Mouse (Mus musculus) spleen, adult 2 months (tissue): ENCODE results near the gene Vps4a. TPM values are rescaled to one million over a fixed set of nuclear protein-coding genes. Genes with fewer than 3 reads are reported as not detected.

ENCODE experiments used
- DNase-seq, 2 experiments: peaks; one replicate each; pipeline versions ENCODE4 v3.0.0 to v3.0.0-alpha.2; 2012 to 2021; ENCODE audit warnings: low spot score in 2 of 2, low read depth in 1 of 2
- H3K27ac ChIP-seq: fragments of 200-500 bp; 2 replicates; pipeline ENCODE4 v1.5.1; 2012; ENCODE audit warnings: low read length, inconsistent platforms; ENCODE audit not compliant: insufficient read depth
- H3K27me3 ChIP-seq: fragments of 200-500 bp; 2 replicates; pipeline ENCODE4 v1.6.1; 2012; ENCODE audit warnings: mild to moderate bottlenecking, moderate library complexity, low read length, inconsistent platforms; ENCODE audit not compliant: control insufficient read depth, insufficient read depth
- H3K36me3 ChIP-seq: fragments of 200-500 bp; 2 replicates; pipeline ENCODE4 v1.6.1; 2012; ENCODE audit warnings: mild to moderate bottlenecking, low read length, inconsistent platforms; ENCODE audit not compliant: control insufficient read depth, insufficient read depth
- H3K4me1 ChIP-seq: fragments of 200-500 bp; 2 replicates; pipeline ENCODE4 v1.6.1; 2011; ENCODE audit warnings: inconsistent platforms; ENCODE audit not compliant: control insufficient read depth, insufficient read depth, insufficient read length
- H3K4me3 ChIP-seq: fragments of 200-500 bp; 2 replicates; pipeline ENCODE4 v1.5.1; 2011; ENCODE audit warnings: mild to moderate bottlenecking, inconsistent platforms; ENCODE audit not compliant: insufficient read depth, insufficient read length; ENCODE audit errors: extremely low read depth
- CTCF ChIP-seq: fragments of 200-500 bp; IDR thresholded peaks from 2 replicates; pipeline ENCODE4 v1.5.1; 2011; ENCODE audit warnings: mild to moderate bottlenecking, inconsistent platforms; ENCODE audit not compliant: insufficient read depth, insufficient read length, insufficient replicate concordance; ENCODE audit errors: extremely low read depth
- POLR2A ChIP-seq: fragments of 200-500 bp; IDR thresholded peaks from 2 replicates; pipeline ENCODE4 v1.6.1; 2011; ENCODE audit warnings: low read depth, low read length, inconsistent platforms
- WGBS: fragments of 180-500 bp; shearing (Covaris S2); methylation state at CpG from one replicate; pipeline ENCODE4 v1.1.7; 2018; 5-methylcytosine and 5-hydroxymethylcytosine counted together
- polyA plus RNA-seq: library from polyadenylated mRNA; depleted of rRNA; stranded (reverse); fragments of >200 nt; gene quantifications from 2 replicates; pipeline ENCODE4 v1.2.3, GENCODE M21; 2012

Vps4a gene
- polyA plus RNA-seq, 1 experiment = 13.9 TPM

DNA sequence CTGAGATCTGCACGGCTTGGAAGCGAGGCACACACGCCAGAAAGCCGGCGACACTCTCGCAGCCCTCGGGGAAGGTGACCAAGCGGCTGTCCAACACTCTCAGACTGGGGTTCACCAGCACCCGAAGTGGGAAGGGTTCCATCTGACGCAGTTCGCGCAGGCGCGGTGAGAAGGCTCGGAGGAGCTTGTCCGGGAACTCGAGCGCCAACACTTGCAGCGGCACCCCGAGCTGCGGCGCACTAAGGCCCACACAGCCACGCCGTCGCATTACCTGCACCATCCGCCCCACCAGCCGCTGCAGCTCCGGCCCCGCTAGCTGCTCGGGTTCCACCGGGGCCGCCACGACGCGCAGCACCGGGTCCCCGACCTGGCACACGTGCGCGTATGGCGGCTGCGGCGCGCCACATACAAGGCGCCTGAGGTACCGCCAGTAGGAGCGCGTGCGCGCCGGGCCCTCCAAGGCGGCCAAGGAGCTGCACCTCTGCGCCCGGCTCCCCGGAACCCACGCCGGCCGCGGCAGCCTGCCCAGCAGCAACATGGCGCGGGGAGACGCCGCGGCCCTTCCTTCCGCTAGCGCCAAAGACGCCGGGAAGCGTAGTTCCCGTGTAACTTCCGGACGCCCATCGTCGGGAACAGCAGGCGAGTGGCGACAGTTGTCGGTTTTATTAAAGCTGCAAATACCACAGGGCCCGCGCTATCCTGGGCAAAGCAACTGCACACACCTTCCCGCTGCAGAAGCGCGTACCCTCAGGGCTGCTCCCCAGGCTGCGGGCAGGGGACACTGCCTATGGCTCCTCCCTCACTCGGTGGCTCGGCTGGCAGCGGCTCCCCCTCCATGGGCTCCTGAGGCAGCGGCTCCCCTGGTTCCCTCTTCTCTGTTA, 17.3 kb downstream of the Vps4a start, which contains the start of gene Pdf:
TSS of gene Pdf (minus strand) at position 554 of the 881 bp plus-strand sequence.
- Histone ChIP-seq H3K4me3 (peak within 1 kb of the TSS; percentile 66), H3K36me3 (peaks cover 47% of the 10 kb centered on the region), H3K27me3 (no peaks in the 10 kb centered on the region), H3K4me1 (peaks cover 4% of the 10 kb centered on the region; the same call in 1 of the 2 replicates), H3K27ac (peak within 1 kb of the TSS; percentile 84)
- peak in 1 of 2 experiments; percentile 78 for DNase-seq
- peak; percentile 29; the same call in 1 of the 2 replicates for TF ChIP-seq POLR2A
- TF ChIP-seq CTCF = no peak
- WGBS = under 1% methylated on average over 80 of the region's 87 CpGs

DNA sequence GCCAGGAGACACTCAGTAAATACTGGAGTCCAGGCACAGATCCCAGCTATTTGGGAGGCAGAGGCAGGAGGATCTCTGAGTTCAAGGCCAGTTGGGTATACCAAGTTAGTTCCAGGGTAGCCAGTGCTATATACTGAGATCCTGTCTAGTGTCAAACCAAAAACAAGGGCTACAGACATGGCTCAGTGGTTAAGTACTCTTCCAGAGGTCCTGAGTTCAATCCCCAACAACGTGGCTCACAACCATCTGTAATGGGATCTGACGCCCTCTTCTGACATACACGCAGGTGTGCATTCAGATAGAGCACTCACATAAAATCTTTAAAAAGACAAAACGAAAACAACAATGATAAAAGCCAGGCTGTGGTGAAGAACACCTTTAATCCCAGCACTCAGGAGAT, 18.5 kb downstream of the Vps4a start:
- WGBS = 86% methylated on average over 4 of the region's 4 CpGs
- Histone ChIP-seq H3K27ac (no peak overlapping the region), H3K36me3 (peaks cover 40% of the 10 kb centered on the region), H3K4me3 (no peak overlapping the region), H3K4me1 (peaks cover 4% of the 10 kb centered on the region; the same call in 1 of the 2 replicates), H3K27me3 (no peaks in the 10 kb centered on the region)
- no peak for TF ChIP-seq CTCF
- no peak for DNase-seq

DNA sequence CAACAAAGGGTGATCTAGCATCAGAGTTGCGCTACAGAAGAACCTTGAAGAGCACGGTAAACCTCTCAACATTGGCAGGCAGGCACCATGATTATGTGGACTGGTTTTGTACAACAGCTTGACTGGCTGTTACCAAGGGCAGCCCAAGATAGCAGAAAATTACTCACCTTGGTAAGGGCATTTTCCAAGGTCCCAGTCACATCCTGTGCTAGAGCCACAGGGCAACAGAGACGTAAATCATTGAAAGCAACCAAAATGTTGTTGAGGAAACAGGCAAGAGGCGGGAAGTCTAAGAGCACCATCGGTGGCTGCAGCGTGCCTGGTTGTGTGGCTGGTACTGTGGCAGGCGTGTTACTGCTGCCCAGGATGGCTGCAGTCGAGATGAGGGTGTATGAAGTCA, 21.0 kb downstream of the Vps4a start:
- Histone ChIP-seq H3K4me3 (no peak overlapping the region), H3K27ac (no peak overlapping the region), H3K36me3 (peaks cover 26% of the 10 kb centered on the region), H3K27me3 (no peaks in the 10 kb centered on the region), H3K4me1 (peaks cover 4% of the 10 kb centered on the region)
- TF ChIP-seq POLR2A = no peak
- TF ChIP-seq CTCF = no peak
- no peak for DNase-seq
- WGBS = 93% methylated on average over 8 of the region's 8 CpGs

GRCm38 (mm10) chr8:107056076-107056972, 25.3 kb downstream of the Vps4a start, which contains the start of the genes Cog8 and Nip7:
Gene Cog8 (minus strand): TSS chr8:107056689.
Gene Nip7 (plus strand): TSS chr8:107056877.
- peak; percentile 93 to 95 for DNase-seq
- H3K4me1 ChIP-seq = peaks cover 2% of the 10 kb centered on the region
- under 1% methylated on average over 88 of the region's 88 CpGs for WGBS
- H3K36me3 ChIP-seq = peaks cover 22% of the 10 kb centered on the region
- peak within 1 kb of the TSS; percentile 85 for H3K4me3 ChIP-seq
- TF ChIP-seq CTCF (no peak), POLR2A (peak; percentile 68; the same call in 1 of the 2 replicates)
- H3K27me3 ChIP-seq = no peaks in the 10 kb centered on the region
- H3K27ac ChIP-seq = peak within 1 kb of the TSS; percentile 81

- Histone ChIP-seq H3K36me3 (peaks cover 18% of the 10 kb centered on the region), H3K27ac (peak overlapping the region; percentile 35), H3K27me3 (no peaks in the 10 kb centered on the region), H3K4me3 (peak overlapping the region; percentile 82), H3K4me1 (peaks cover 2% of the 10 kb centered on the region)
- TF ChIP-seq POLR2A = no peak
- TF ChIP-seq CTCF = no peak
- no peak for DNase-seq
- 1% methylated on average over 33 of the region's 33 CpGs for WGBS
These were observed 25.9 kb downstream of the Vps4a start for GRCm38 (mm10) chr8:107056973-107057369.

DNA sequence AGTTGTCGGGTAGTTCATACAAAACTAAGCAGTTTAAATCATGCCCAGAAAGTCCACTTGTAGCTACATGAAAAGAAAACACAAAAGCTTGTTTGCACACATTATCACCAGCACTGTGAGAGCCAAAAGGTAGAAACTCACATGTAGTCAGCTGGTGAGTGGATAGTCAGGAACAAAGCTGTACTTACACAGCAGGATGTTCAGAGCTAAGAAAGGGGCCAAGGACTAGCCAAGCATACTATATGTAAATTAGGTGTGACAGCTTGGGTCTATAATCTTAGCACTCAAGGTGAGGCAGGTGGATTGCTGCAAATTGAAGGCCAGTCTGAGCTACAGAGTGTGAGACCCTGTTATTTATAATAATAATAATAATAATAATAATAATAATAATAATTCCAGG, 31.6 kb downstream of the Vps4a start:
- 88% methylated on average over 1 of the region's 1 CpGs for WGBS
- H3K27ac ChIP-seq = no peak overlapping the region

More for the DNA sequence above, 31.6 kb downstream of the Vps4a start:
- Histone ChIP-seq H3K4me3 (no peak overlapping the region), H3K4me1 (peaks cover 5% of the 10 kb centered on the region; the same call in 1 of the 2 replicates), H3K36me3 (peaks cover 4% of the 10 kb centered on the region), H3K27me3 (no peaks in the 10 kb centered on the region)
- no peak for DNase-seq
- TF ChIP-seq CTCF = no peak
